In the genomic region with DNA sequence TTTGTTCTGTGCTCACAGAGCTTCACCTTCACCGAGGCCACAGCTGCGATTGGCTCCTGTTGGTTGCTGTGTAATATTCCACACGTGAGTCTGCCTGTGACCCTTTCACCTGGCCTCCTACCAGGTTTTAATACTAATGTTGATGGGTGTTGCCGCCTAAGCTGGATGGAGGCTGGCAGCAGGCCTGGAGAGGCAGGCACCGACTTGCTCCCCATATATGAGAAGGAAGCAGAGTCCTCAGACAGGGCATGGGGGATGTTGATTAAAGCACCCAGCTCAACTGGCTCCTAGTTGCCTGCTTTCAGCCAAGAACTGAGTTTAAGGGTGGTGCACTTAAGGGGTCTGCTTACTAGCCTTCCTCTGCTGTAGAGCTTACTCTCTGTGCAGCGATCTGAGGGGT, we compare ENCODE assay signal across 26 mouse cellular contexts.
DNase-seq lines count a peak whose midpoint lies in the region; ATAC-seq and TF ChIP-seq lines count a peak whose summit lies in the region.
"Had no signal": no experiment of that assay in that cellular context is flagged by ENCODE, and none has a peak within 500 bp of the region (broad histone marks: within the 10 kb centered on the region; RNA-seq: fewer than 3 reads in every experiment).

No protein-coding gene starts in this region.

- peak; percentile 27 for DNase-seq in kidney, adult 2 months
- no peak for DNase-seq in kidney, postnatal 25 days
- DNase-seq in R1 (ENCODE audit: low read depth, low spot score) = peak; percentile 17
- peak; percentile 77 for DNase-seq in gonadal fat pad, adult 2 months (ENCODE audit: low read depth)
- no peak for DNase-seq in embryo, embryonic 11 days
- DNase-seq: adrenal gland, postnatal 36 days; cerebellum, adult 8-10 months; cerebellum, postnatal 25 days; gastrocnemius, postnatal 10 days; kidney, adult 18-20 months; kidney, postnatal 4 days; left cerebral cortex, postnatal 4 days; liver, embryonic 13.5 days; lung, postnatal 4 days; thymus, postnatal 14 days had no signal

- no peak for TF ChIP-seq POLR2A in kidney, adult 2 months (IDR thresholded peaks at IDR 0.05; ENCODE audit: low read depth, low read length)

- 81% methylated on average over 6 of the region's 6 CpGs for WGBS in kidney, adult 2 months

- no peaks in the 10 kb centered on the region for H3K36me3 ChIP-seq in kidney, adult 2 months (ENCODE audit: control insufficient read depth, insufficient read depth, low read length)
- no peaks in the 10 kb centered on the region for H3K36me3 ChIP-seq in E14TG2a.4 (ENCODE audit: insufficient read depth, low read length)
- H3K36me3 ChIP-seq: embryonic facial prominence, embryonic 12.5 days; heart, embryonic 10.5 days; heart, embryonic 15.5 days; liver, embryonic 13.5 days; lung, embryonic 15.5 days; midbrain, embryonic 13.5 days; neural tube, embryonic 13.5 days had no signal

- H3K9me3 ChIP-seq in E14TG2a.4 (ENCODE audit: low read length) = no peaks in the 10 kb centered on the region
- H3K9me3 ChIP-seq: embryonic facial prominence, embryonic 12.5 days; heart, embryonic 10.5 days; heart, embryonic 15.5 days; liver, embryonic 13.5 days; lung, embryonic 15.5 days; midbrain, embryonic 13.5 days; neural tube, embryonic 13.5 days had no signal

- no peaks in the 10 kb centered on the region; the same call in 1 of the 2 replicates for H3K4me1 ChIP-seq in kidney, adult 2 months (ENCODE audit: control insufficient read depth, insufficient read depth, low read length)
- H3K4me1 ChIP-seq in E14TG2a.4 (replicated peaks; ENCODE audit: low read depth, low read length) = peaks cover 36% of the 10 kb centered on the region
- H3K4me1 ChIP-seq: liver, embryonic 13.5 days; midbrain, embryonic 13.5 days had no signal

- H3K27ac ChIP-seq in kidney, adult 2 months (ENCODE audit: insufficient read depth, low read depth, low read length) = no peak overlapping the region
- H3K27ac ChIP-seq: embryonic facial prominence, embryonic 12.5 days; heart, embryonic 10.5 days; heart, embryonic 15.5 days; liver, embryonic 13.5 days; lung, embryonic 15.5 days; midbrain, embryonic 13.5 days; neural tube, embryonic 13.5 days had no signal

- H3K4me3 ChIP-seq in kidney, adult 2 months (ENCODE audit: insufficient read depth, low read depth, low read length) = no peak overlapping the region
- 0 out of 2 replicates have a peak overlapping the region, but pooled peaks have one; percentile 3 for H3K4me3 ChIP-seq in E14TG2a.4 (replicated peaks; ENCODE audit: low read length)
- H3K4me3 ChIP-seq: embryonic facial prominence, embryonic 12.5 days; heart, embryonic 10.5 days; heart, embryonic 15.5 days; liver, embryonic 13.5 days; lung, embryonic 15.5 days; midbrain, embryonic 13.5 days; neural tube, embryonic 13.5 days had no signal

- no peaks in the 10 kb centered on the region for H3K27me3 ChIP-seq in kidney, adult 2 months (replicated peaks; ENCODE audit: control insufficient read depth, insufficient read depth, low read length)
- no peaks in the 10 kb centered on the region for H3K27me3 ChIP-seq in E14TG2a.4 (ENCODE audit: insufficient read depth, low read length)
- H3K27me3 ChIP-seq: embryonic facial prominence, embryonic 12.5 days; liver, embryonic 13.5 days; lung, embryonic 15.5 days; midbrain, embryonic 13.5 days; neural tube, embryonic 13.5 days had no signal

- no peak for ATAC-seq in frontal cortex, adult (ENCODE audit: low TSS enrichment)
- ATAC-seq: CD4-positive, CD25-positive, alpha-beta regulatory T cell, adult 4 months; forebrain, embryonic 16.5 days; hindbrain, embryonic 16.5 days; midbrain, embryonic 13.5 days had no signal

- no peak for TF ChIP-seq CTCF in kidney, adult 2 months (conservative IDR thresholded peaks at IDR 0.05; ENCODE audit: insufficient read depth, insufficient read length, low read depth, low read length)
- no peak for TF ChIP-seq CTCF in E14TG2a.4 (conservative IDR thresholded peaks at IDR 0.05; ENCODE audit: low read length)

Comparison
In these comparisons a context has a peak if more than half of its experiments do, and no peak if none do; other contexts are left out.
1. DNase-seq: peak in kidney, adult 2 months (single experiment), R1 (single experiment) and gonadal fat pad, adult 2 months (single experiment); none in kidney, postnatal 25 days (0 of 2) and embryo, embryonic 11 days (single experiment).